8 mouse cellular contexts compared by ENCODE assay signal in the genomic region with DNA sequence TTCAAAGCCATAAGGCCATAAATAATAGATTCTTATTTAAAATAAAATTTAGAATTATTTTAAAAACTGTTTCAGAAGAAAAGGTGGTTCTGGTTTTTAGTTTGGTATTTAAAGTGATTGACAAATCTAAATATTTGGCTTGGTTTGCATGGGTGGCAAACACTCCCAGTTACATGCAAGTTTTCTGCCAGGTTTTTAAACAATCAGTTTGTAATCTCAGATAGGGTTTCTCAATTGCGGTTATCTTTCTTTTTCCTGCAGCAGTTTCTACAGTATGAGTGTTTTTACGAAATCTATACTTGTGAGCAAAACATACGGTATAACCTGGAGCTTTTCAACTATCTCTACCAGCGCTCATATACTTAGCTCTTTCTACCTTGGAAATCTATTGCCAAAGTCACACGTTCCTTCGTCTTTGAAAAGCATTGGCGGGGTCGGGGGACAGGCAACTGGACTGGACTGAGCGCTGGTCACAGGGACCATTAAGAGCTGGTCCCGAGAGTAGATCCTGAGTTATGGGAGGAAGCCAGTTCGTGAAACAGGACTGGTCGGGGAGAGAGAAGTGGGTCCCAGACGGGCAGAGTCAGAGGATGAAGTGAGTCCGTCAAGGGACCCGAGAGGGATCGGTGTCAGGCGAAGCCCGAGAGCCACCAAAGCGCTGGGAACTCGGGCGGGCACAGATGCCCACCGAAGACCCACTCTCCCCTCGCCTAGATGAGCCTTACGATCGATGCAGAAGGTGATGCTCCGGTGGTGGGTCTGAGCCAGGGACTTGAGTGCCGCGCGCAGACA. TPM values are rescaled to one million over a fixed set of nuclear protein-coding genes. Genes with fewer than 3 reads are reported as not detected.
A peak's percentile ranks its signal among the peaks of the same experiment; 100 is the strongest.
DNase-seq lines count a peak whose midpoint lies in the region; ATAC-seq and TF ChIP-seq lines count a peak whose summit lies in the region.

No protein-coding gene starts in this region.

- intact Hi-C loops in gastrocnemius, adult 2 months (cut with DNase I): loop anchor here (1.0 kb wide), 1 partner anchor 31 kb away; the partner anchor contains the start of genes Ncapd3 and Vps26b
- intact Hi-C loops in gastrocnemius, postnatal 14 days (cut with DNase I; ENCODE audit: low total_unique reads): no loop called here
- intact Hi-C loops in left cerebral cortex, postnatal 4 days (cut with DNase I): no loop called here

- H3K4me2 ChIP-seq in limb, embryonic 11.5 days (ENCODE audit: low read depth, severe bottlenecking): peak overlapping the region; percentile 53

- no peak for TF ChIP-seq POLR2A in olfactory bulb, adult 2 months (IDR thresholded peaks at IDR 0.05; ENCODE audit: insufficient read depth, low read depth, low read length)

- H3K27me3 ChIP-seq in limb, embryonic 11.5 days (ENCODE audit: control insufficient read depth, insufficient read depth, low read length): no peaks in the 10 kb centered on the region

- WGBS in limb, embryonic 11.5 days: 4% methylated on average over 29 of the region's 29 CpGs
- WGBS in olfactory bulb, adult 2 months: 1% methylated on average over 29 of the region's 29 CpGs

- peak overlapping the region; percentile 89 for H3K4me3 ChIP-seq in gastrocnemius, adult 2 months
- H3K4me3 ChIP-seq in limb, embryonic 11.5 days (ENCODE audit: low read depth, low read length): peak overlapping the region; percentile 70
- H3K4me3 ChIP-seq in olfactory bulb, adult 2 months (ENCODE audit: insufficient read depth, low read depth, low read length): peak overlapping the region; percentile 98

- no peak for TF ChIP-seq CTCF in gastrocnemius, adult 2 months (IDR thresholded peaks at IDR 0.05)
- no peak for TF ChIP-seq CTCF in olfactory bulb, adult 2 months (IDR thresholded peaks at IDR 0.05; ENCODE audit: insufficient read depth, low read depth, low read length)

- H3K36me3 ChIP-seq in limb, embryonic 11.5 days (ENCODE audit: control insufficient read depth, insufficient read depth, low read length): no peaks in the 10 kb centered on the region

- peak overlapping the region; percentile 86 for H3K9ac ChIP-seq in limb, embryonic 11.5 days (ENCODE audit: low read length)

- H3K9me3 ChIP-seq in limb, embryonic 11.5 days (ENCODE audit: control insufficient read depth, low read length): no peaks in the 10 kb centered on the region

- ATAC-seq in erythroblast, adult 5-6 weeks (replicated peaks; ENCODE audit: low FRiP score, poor library complexity, severe bottlenecking): peak; percentile 27; the same call in 1 of the 2 replicates
- peak; percentile 65 for ATAC-seq in limb, embryonic 11.5 days (ENCODE audit: insufficient number of reproducible peaks, low FRiP score, low TSS enrichment, low read depth)

- DNase-seq in gastrocnemius, adult 2 months: peak; percentile 38
- DNase-seq in gastrocnemius, postnatal 14 days: no peak
- DNase-seq in 416B (ENCODE audit: low read depth): peak; percentile 53
- no peak for DNase-seq in limb, embryonic 11.5 days (ENCODE audit: low spot score)
- DNase-seq in cerebellum, adult 11-12 months: no peak
- DNase-seq in left cerebral cortex, postnatal 4 days: no peak

- peak overlapping the region; percentile 94 for H3K27ac ChIP-seq in gastrocnemius, adult 2 months
- no peak overlapping the region for H3K27ac ChIP-seq in limb, embryonic 11.5 days (replicated peaks; ENCODE audit: low read depth, low read length)
- H3K27ac ChIP-seq in olfactory bulb, adult 2 months (ENCODE audit: insufficient read depth, low read depth, low read length): peak overlapping the region; percentile 81

- peaks cover 6% of the 10 kb centered on the region for H3K4me1 ChIP-seq in limb, embryonic 11.5 days (ENCODE audit: control insufficient read depth, insufficient read depth, low read length)
- H3K4me1 ChIP-seq in olfactory bulb, adult 2 months (ENCODE audit: control insufficient read depth, insufficient read depth, low read length): no peaks in the 10 kb centered on the region

RNA-seq across cellular contexts. Expression of gene Acad8, which starts 0.5 kb away (rescaled TPM):
- 10 to 100 TPM; 31.7 to 37.1 TPM for total RNA-seq in gastrocnemius, adult 2 months (2021)
- 10 to 100 TPM; 27.7 to 32.1 TPM for total RNA-seq in gastrocnemius, postnatal 14 days (2021)
- total RNA-seq in erythroblast, adult 5-6 weeks (2015; ENCODE audit: low replicate concordance): 1.9 and 6.0 TPM in 2 replicates
- 2.2 and 6.1 TPM in 2 replicates for total RNA-seq in erythroblast, adult 5-6 weeks (2017; ENCODE audit: low replicate concordance)
- 39.7 and 50.2 TPM in 2 replicates for polyA plus RNA-seq in limb, embryonic 11.5 days (2014; fragmentation: Nextera tagmentation; extraction: Ambion mirVana)
- not detected in 2 replicates for polyA plus RNA-seq in olfactory bulb, adult 2 months (2012; ENCODE audit: insufficient read depth, insufficient read length, low replicate concordance, missing spikeins)
- total RNA-seq in left cerebral cortex, postnatal 4 days (2021): 10 to 100 TPM; 25.8 to 28.7 TPM

RNA-seq across cellular contexts. Expression of gene Thyn1, which starts 0.6 kb away (rescaled TPM):
- total RNA-seq in gastrocnemius, adult 2 months (2021): 10 to 100 TPM; 18.7 to 24.8 TPM
- total RNA-seq in gastrocnemius, postnatal 14 days (2021): 10 to 100 TPM; 24.1 to 28.4 TPM
- total RNA-seq in erythroblast, adult 5-6 weeks (2015; ENCODE audit: low replicate concordance): 16.1 and 17.5 TPM in 2 replicates
- total RNA-seq in erythroblast, adult 5-6 weeks (2017; ENCODE audit: low replicate concordance): 10.8 and 16.3 TPM in 2 replicates
- polyA plus RNA-seq in limb, embryonic 11.5 days (2014; fragmentation: Nextera tagmentation; extraction: Ambion mirVana): 173 and 174 TPM in 2 replicates
- not detected in 2 replicates for polyA plus RNA-seq in olfactory bulb, adult 2 months (2012; ENCODE audit: insufficient read depth, insufficient read length, low replicate concordance, missing spikeins)
- 10 to 100 TPM; 82.7 to 94.0 TPM for total RNA-seq in left cerebral cortex, postnatal 4 days (2021)

RNA-seq across cellular contexts. Expression of gene Vps26b, which starts 31.0 kb away (rescaled TPM):
- 10 to 100 TPM; 26.2 to 26.9 TPM for total RNA-seq in gastrocnemius, adult 2 months (2021)
- 10 to 100 TPM; 28.1 to 28.4 TPM for total RNA-seq in gastrocnemius, postnatal 14 days (2021)
- 21.3 and 21.9 TPM in 2 replicates for total RNA-seq in erythroblast, adult 5-6 weeks (2015; ENCODE audit: low replicate concordance)
- 11.7 and 16.6 TPM in 2 replicates for total RNA-seq in erythroblast, adult 5-6 weeks (2017; ENCODE audit: low replicate concordance)
- 44.7 and 48.1 TPM in 2 replicates for polyA plus RNA-seq in limb, embryonic 11.5 days (2014; fragmentation: Nextera tagmentation; extraction: Ambion mirVana)
- polyA plus RNA-seq in olfactory bulb, adult 2 months (2012; ENCODE audit: insufficient read depth, insufficient read length, low replicate concordance, missing spikeins): not detected in 2 replicates
- total RNA-seq in left cerebral cortex, postnatal 4 days (2021): 100 to 1,000 TPM; 116 to 117 TPM

RNA-seq across cellular contexts. Expression of gene Ncapd3, which starts 31.1 kb away (rescaled TPM):
- 1 to 10 TPM; 6.2 to 7.3 TPM for total RNA-seq in gastrocnemius, adult 2 months (2021)
- 1 to 10 TPM; 5.1 to 6.8 TPM for total RNA-seq in gastrocnemius, postnatal 14 days (2021)
- total RNA-seq in erythroblast, adult 5-6 weeks (2015; ENCODE audit: low replicate concordance): 53.9 and 76.9 TPM in 2 replicates
- total RNA-seq in erythroblast, adult 5-6 weeks (2017; ENCODE audit: low replicate concordance): 35.5 and 43.6 TPM in 2 replicates
- 44.3 and 46.5 TPM in 2 replicates for polyA plus RNA-seq in limb, embryonic 11.5 days (2014; fragmentation: Nextera tagmentation; extraction: Ambion mirVana)
- 124 TPM in 1 of 2 replicates, not detected in the other for polyA plus RNA-seq in olfactory bulb, adult 2 months (2012; ENCODE audit: insufficient read depth, insufficient read length, low replicate concordance, missing spikeins)
- 10 to 100 TPM; 17.3 to 18.3 TPM for total RNA-seq in left cerebral cortex, postnatal 4 days (2021)

Comparison
In these comparisons a context has a peak if more than half of its experiments do, and no peak if none do; other contexts are left out.
1. DNase-seq: peak in gastrocnemius, adult 2 months (single experiment) and 416B (single experiment); none in gastrocnemius, postnatal 14 days (single experiment), limb, embryonic 11.5 days (single experiment), cerebellum, adult 11-12 months (single experiment) and left cerebral cortex, postnatal 4 days (single experiment).
2. Peak in every context shown above with its lines, with median percentiles within 50 percentile points of each other: H3K4me3 ChIP-seq.